Mouse (Mus musculus): ENCODE data around the gene Kmt2d. TPM values are rescaled to one million over a fixed set of nuclear protein-coding genes. Genes with fewer than 3 reads are reported as not detected.

Kmt2d gene
- polyA plus RNA-seq, 1 experiment from 2014 or later, result 5.1 TPM

- Histone ChIP-seq H3K27me3 (ENCODE audit: control insufficient read depth, insufficient read depth, low read length) (peaks cover 32% of the 10 kb centered on the region), H3K4me1 (replicated peaks; ENCODE audit: control insufficient read depth, insufficient read depth) (no peaks in the 10 kb centered on the region), H3K36me3 (ENCODE audit: control insufficient read depth, insufficient read depth, low read length) (no peaks in the 10 kb centered on the region), H3K9me3 (ENCODE audit: control insufficient read depth, low read length) (no peaks in the 10 kb centered on the region), H3K4me3 (ENCODE audit: low read depth, low read length) (peak overlapping the region; percentile 19; the same call in 1 of the 2 replicates), H3K27ac (replicated peaks) (no peak overlapping the region), H3K4me2 (replicated peaks; ENCODE audit: low read depth) (peak overlapping the region; percentile 11; the same call in 1 of the 2 replicates), H3K9ac (ENCODE audit: low read length) (no peak overlapping the region)
- DNase-seq (ENCODE audit: low spot score), result peak; percentile 14
- ATAC-seq (ENCODE audit: low FRiP score, low TSS enrichment), result no peak
- WGBS, result 13% methylated on average over 24 of the region's 24 CpGs
- no peak for TF ChIP-seq EP300 (optimal IDR thresholded peaks at IDR 0.05)
- TF ChIP-seq CTCF (IDR thresholded peaks at IDR 0.05; ENCODE audit: low read depth), result no peak
These were observed 81.9 kb downstream of the Kmt2d start for GRCm38 (mm10) chr15:98788972-98789660.

- Histone ChIP-seq H3K27ac (replicated peaks) (no peak overlapping the region), H3K4me1 (replicated peaks; ENCODE audit: control insufficient read depth, insufficient read depth) (no peaks in the 10 kb centered on the region), H3K9ac (ENCODE audit: low read length) (no peak overlapping the region), H3K9me3 (ENCODE audit: control insufficient read depth, low read length) (no peaks in the 10 kb centered on the region), H3K36me3 (ENCODE audit: control insufficient read depth, insufficient read depth, low read length) (no peaks in the 10 kb centered on the region), H3K27me3 (ENCODE audit: control insufficient read depth, insufficient read depth, low read length) (peaks cover 27% of the 10 kb centered on the region), H3K4me3 (ENCODE audit: low read depth, low read length) (no peak overlapping the region), H3K4me2 (replicated peaks; ENCODE audit: low read depth) (no peak overlapping the region)
- DNase-seq (ENCODE audit: low spot score) (peak; percentile 35), ATAC-seq (ENCODE audit: low FRiP score, low TSS enrichment) (no peak)
- TF ChIP-seq EP300 (optimal IDR thresholded peaks at IDR 0.05), result no peak
- TF ChIP-seq CTCF (IDR thresholded peaks at IDR 0.05; ENCODE audit: low read depth), result peak; percentile 73
- 36% methylated on average over 4 of the region's 4 CpGs for WGBS
These were observed 83.1 kb downstream of the Kmt2d start for GRCm38 (mm10) chr15:98787930-98788329.

- 41% methylated on average over 7 of the region's 7 CpGs for WGBS
- no peak overlapping the region for H3K9ac ChIP-seq (ENCODE audit: low read length)
- no peaks in the 10 kb centered on the region for H3K4me1 ChIP-seq (replicated peaks; ENCODE audit: control insufficient read depth, insufficient read depth)
- DNase-seq (ENCODE audit: low spot score) (peak; percentile 30), ATAC-seq (ENCODE audit: low FRiP score, low TSS enrichment) (no peak)
- no peak overlapping the region for H3K4me2 ChIP-seq (replicated peaks; ENCODE audit: low read depth)
- TF ChIP-seq CTCF (IDR thresholded peaks at IDR 0.05; ENCODE audit: low read depth) (peak; percentile 66), EP300 (optimal IDR thresholded peaks at IDR 0.05) (no peak)
- no peaks in the 10 kb centered on the region for H3K9me3 ChIP-seq (ENCODE audit: control insufficient read depth, low read length)
- H3K4me3 ChIP-seq (ENCODE audit: low read depth, low read length), result no peak overlapping the region
- H3K27ac ChIP-seq (replicated peaks), result no peak overlapping the region
- H3K27me3 ChIP-seq (ENCODE audit: control insufficient read depth, insufficient read depth, low read length), result peaks cover 14% of the 10 kb centered on the region
- no peaks in the 10 kb centered on the region for H3K36me3 ChIP-seq (ENCODE audit: control insufficient read depth, insufficient read depth, low read length)
These were observed 85.3 kb downstream of the Kmt2d start for GRCm38 (mm10) chr15:98785744-98786143.

Other genes starting within 250 kb of the Kmt2d start
- gene Cacnb3, start 240.4 kb downstream of the Kmt2d start, polyA plus RNA-seq (2015; fragmentation: Nextera tagmentation; extraction: Ambion mirVana), result 15.1 and 17.6 TPM in 2 replicates
- gene Ddx23, start 208.3 kb downstream of the Kmt2d start, polyA plus RNA-seq (2015; fragmentation: Nextera tagmentation; extraction: Ambion mirVana), result 8.2 and 10.3 TPM in 2 replicates
- gene Rnd1, start 193.7 kb downstream of the Kmt2d start, polyA plus RNA-seq (2015; fragmentation: Nextera tagmentation; extraction: Ambion mirVana), result 0.35 and 0.46 TPM in 2 replicates
- 0.70 and 0.76 TPM in 2 replicates for gene Ccdc65, start 163.0 kb downstream of the Kmt2d start, polyA plus RNA-seq (2015; fragmentation: Nextera tagmentation; extraction: Ambion mirVana)
- gene Fkbp11, start 143.0 kb downstream of the Kmt2d start, polyA plus RNA-seq (2015; fragmentation: Nextera tagmentation; extraction: Ambion mirVana), result 117 and 127 TPM in 2 replicates
- 29.5 and 33.1 TPM in 2 replicates for gene Arf3, start 108.0 kb downstream of the Kmt2d start, polyA plus RNA-seq (2015; fragmentation: Nextera tagmentation; extraction: Ambion mirVana)
- 0.11 TPM in 1 of 2 replicates, not detected in the other for gene Wnt10b, start 93.1 kb downstream of the Kmt2d start, polyA plus RNA-seq (2015; fragmentation: Nextera tagmentation; extraction: Ambion mirVana)
- not detected in 2 replicates for gene Wnt1, start 81.3 kb downstream of the Kmt2d start, polyA plus RNA-seq (2015; fragmentation: Nextera tagmentation; extraction: Ambion mirVana)
- gene Ddn, start 61.7 kb downstream of the Kmt2d start, polyA plus RNA-seq (2015; fragmentation: Nextera tagmentation; extraction: Ambion mirVana), result 0.02 TPM in 1 of 2 replicates, not detected in the other
- gene Prkag1, start 39.7 kb downstream of the Kmt2d start, polyA plus RNA-seq (2015; fragmentation: Nextera tagmentation; extraction: Ambion mirVana), result 56.2 TPM in 2 replicates
- gene Rhebl1, start 23.3 kb upstream of the Kmt2d start, polyA plus RNA-seq (2015; fragmentation: Nextera tagmentation; extraction: Ambion mirVana), result 3.9 and 4.1 TPM in 2 replicates
- 0.89 and 1.1 TPM in 2 replicates for gene Dhh, start 27.3 kb upstream of the Kmt2d start, polyA plus RNA-seq (2015; fragmentation: Nextera tagmentation; extraction: Ambion mirVana)
- gene Lmbr1l, start 47.0 kb upstream of the Kmt2d start, polyA plus RNA-seq (2015; fragmentation: Nextera tagmentation; extraction: Ambion mirVana), result 7.7 and 9.4 TPM in 2 replicates
- 470 and 552 TPM in 2 replicates for gene Tuba1b, start 63.4 kb upstream of the Kmt2d start, polyA plus RNA-seq (2015; fragmentation: Nextera tagmentation; extraction: Ambion mirVana)
- gene Gm49450, start 82.3 kb upstream of the Kmt2d start, polyA plus RNA-seq (2015; fragmentation: Nextera tagmentation; extraction: Ambion mirVana), result not detected in 2 replicates
- 537 and 602 TPM in 2 replicates for gene Tuba1a, start 82.5 kb upstream of the Kmt2d start, polyA plus RNA-seq (2015; fragmentation: Nextera tagmentation; extraction: Ambion mirVana)
- gene Tuba1c, start 158.7 kb upstream of the Kmt2d start, polyA plus RNA-seq (2015; fragmentation: Nextera tagmentation; extraction: Ambion mirVana), result 145 and 159 TPM in 2 replicates
- 25.7 and 28.6 TPM in 2 replicates for gene Prph, start 184.0 kb upstream of the Kmt2d start, polyA plus RNA-seq (2015; fragmentation: Nextera tagmentation; extraction: Ambion mirVana)
- gene Troap, start 203.4 kb upstream of the Kmt2d start, polyA plus RNA-seq (2015; fragmentation: Nextera tagmentation; extraction: Ambion mirVana), result 5.1 and 7.1 TPM in 2 replicates
- gene C1ql4, start 216.6 kb upstream of the Kmt2d start, polyA plus RNA-seq (2015; fragmentation: Nextera tagmentation; extraction: Ambion mirVana), result not detected in 2 replicates
- 13.5 and 14.4 TPM in 2 replicates for gene Dnajc22, start 222.0 kb upstream of the Kmt2d start, polyA plus RNA-seq (2015; fragmentation: Nextera tagmentation; extraction: Ambion mirVana)